Mouse (Mus musculus) mouse trophoblast stem cell (cell line): ENCODE results near the gene Gxylt2.

ENCODE experiments used
- in situ Hi-C, 2 experiments: fragments of 300-500 bp; cut with MseI, MboI; formaldehyde crosslinking; loops; 2 replicates in 1 of 2; 3 replicates in 1 of 2; pipeline ENCODE4 v1.15.1; 2025

Gene Gxylt2

DNA sequence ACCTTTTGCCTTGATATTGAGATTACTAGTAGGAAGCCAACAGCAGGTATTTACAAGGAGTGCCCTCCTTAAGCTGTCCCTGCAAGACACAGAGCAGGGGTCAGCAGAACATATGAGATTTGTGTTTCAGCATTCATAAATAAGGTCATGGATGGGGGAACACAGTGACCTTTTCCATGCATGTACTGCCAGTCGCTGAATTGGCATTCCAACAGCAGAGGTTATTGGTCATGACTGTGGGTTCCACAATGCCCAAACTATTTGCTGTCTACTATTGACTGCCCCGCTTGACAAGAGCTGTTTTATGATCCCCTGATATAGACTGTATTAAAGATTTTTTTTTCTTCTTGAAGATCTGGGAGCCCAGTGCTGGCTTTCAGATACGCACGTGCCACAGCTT, 95.2 kb downstream of the Gxylt2 start:
- in situ Hi-C loops: no loop called here

DNA sequence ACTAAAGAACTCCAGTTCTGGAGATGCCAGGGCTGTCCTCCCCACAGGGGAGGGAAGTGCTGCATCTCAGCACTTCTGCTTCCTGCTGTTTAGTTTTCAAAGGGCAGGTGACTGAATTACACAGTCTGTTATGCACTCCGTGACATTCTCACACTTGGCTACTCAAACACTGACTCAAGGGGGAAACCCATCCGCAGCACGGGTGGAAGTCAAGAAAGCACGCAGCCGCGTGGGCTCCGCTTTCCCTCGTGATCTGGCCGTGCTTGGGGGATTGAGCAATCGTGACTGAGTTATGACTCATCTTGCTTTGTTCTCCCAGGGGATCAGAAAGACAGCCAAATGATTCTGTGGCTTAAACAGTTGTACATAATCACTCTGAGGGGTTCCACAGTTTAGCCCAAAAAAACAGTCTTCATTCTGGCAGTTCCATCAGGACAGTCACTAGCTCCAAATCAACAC, 96.0 kb downstream of the Gxylt2 start:
- in situ Hi-C loops: no loop called here

DNA sequence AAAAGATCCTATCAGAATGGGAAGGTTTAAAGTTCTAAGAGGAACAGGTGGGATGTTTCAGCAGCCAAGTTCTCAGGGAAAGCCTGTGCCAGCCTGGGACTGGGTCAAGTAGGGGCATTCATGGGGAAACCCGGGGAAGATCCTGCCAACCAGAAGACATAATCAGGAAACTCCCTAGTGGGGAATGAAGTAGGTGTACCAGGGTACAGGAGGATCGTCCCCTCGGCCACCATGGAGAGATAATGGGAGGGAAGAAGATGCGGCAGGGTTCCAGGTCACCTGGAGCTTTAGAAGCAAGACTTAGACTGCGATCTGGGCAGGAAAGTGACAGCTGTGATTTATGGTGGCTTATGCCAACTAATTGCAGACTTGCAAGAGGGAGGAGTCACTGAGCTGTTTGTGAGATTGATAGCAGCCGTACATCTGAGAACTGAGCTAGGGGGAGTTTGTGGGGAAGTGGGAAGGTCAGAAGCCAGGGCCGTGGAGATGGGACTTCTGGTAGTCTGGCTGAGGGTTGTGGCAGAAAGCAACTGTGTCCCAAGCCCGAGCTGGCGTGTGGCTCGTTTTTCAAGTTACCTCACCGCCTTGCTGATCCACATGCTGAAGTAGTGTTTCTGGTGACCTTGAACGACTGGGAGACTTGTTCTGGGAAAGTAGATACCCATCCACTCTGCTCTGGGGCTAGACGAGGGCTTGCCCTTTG, 98.0 kb downstream of the Gxylt2 start:
- in situ Hi-C loops: no loop called here

DNA sequence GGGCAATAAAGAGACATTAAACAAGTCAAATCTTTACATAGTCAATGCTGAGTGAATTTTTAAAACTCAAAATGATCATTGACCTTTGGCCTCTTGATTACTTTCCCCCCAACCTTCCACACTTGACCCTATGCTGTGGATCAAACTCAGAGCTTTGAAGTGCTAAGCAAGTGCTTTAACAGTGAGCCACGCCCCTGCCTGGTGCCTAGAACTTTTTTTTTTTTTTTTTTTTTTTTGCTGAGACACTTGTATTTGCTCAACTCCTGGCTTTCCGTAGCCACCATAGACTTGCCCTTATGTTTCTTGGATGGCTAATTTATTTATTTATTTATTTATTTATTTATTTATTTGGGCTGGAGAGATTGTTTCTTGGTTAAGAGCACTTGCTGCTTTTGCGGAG, 98.7 kb downstream of the Gxylt2 start:
- in situ Hi-C loops: no loop called here

DNA sequence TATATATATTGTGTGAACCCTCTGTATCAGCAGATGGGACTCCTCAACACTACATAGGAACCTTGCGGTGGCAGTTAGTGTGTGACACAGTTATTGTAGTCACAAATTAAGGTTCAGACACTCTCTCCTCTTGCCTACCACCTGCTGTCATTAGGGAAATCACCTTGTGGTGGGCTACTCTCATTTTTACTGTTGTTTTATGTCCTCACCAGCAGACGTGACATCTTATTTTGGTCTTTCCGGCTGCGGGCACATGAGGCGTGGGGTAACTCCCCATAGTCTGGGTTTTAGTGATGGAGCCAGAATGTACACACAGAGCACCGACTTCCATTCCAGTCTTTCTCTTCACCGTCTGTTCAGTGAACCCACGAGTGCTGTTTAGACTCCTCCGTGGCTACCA, 102.7 kb downstream of the Gxylt2 start:
- in situ Hi-C loops: no loop called here

DNA sequence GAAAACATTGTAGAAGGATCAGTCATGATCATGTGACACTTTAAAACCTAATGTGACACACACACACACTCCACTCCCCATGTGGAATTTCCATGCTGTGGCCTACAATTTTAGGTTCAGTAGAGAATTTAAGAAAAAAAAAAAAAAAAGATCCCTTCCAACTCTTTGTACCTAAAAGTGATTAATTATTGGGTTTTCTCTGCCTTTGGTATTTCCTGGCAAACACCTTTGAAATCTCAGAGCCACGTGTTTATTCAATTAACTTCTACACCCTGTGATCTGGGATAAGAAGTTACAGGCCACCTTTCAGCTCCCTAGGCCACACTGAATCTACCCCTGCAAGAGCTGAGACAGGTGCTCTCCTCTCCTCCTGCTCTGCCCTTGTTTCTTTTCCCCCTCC, 103.2 kb downstream of the Gxylt2 start:
- in situ Hi-C loops: no loop called here

DNA sequence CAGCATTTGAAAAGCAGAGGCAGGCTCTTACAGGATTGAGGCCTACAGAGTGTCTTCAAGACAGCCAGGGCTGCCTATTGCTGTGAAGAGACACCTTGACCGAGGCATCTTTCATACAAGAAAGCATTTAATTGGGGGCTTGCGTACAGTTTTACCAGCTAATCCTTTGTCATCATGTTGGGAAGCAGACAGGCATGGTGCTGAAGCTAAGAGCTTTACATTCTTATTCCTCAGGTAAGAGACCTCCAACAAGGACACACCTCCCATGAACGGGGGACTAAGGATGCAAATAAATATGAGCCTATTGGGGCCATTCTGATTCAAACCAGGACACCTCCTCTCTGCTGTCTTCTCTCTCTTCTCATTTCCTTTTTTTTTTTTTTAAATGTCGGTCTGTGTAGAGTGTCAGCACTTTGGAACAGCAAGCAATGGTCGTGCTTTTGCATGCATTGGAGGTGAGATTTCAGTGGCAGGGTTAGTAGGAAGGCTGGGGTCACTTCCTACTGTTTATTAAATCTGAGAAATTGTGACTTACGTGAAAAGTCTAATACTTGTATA, 103.8 kb downstream of the Gxylt2 start:
- in situ Hi-C loops: no loop called here

DNA sequence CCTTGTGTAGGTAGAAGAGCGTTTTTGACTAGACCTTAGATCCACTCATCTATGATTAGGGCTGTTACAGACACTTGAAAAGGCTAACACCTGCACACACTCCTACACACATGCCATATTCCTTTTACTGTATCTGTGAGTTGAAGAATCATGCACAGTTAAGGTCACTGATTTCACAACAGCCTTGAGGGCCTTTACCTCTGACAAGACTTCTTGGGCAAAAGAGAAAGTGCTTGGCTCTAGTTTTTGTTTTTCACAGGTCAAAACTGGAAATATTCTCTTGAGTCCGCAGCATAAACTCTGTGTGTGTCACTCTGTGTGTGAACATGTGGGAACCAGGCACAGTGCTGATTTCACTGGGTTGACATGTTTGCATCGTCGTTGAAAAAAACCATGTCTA, 105.6 kb downstream of the Gxylt2 start:
- in situ Hi-C loops: no loop called here

DNA sequence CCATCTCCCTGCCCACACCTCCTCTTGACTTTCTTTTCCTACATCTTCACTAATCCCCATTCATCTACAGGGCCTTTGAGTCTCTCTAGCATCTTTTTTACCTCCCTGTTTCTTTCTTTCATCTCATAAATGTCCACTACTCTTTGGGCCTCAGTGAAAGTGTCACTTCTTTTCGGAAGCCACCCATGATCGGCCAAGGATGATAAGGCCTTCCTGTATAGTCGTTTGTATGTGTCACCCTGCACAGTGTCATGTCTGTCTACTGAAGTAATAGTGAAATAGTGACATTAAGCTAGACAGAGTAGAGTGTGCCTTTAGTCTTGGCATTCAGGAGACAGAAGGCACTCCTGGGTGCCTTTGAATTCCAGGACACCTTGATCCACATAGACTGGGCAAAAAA, 107.2 kb downstream of the Gxylt2 start:
- in situ Hi-C loops: no loop called here

DNA sequence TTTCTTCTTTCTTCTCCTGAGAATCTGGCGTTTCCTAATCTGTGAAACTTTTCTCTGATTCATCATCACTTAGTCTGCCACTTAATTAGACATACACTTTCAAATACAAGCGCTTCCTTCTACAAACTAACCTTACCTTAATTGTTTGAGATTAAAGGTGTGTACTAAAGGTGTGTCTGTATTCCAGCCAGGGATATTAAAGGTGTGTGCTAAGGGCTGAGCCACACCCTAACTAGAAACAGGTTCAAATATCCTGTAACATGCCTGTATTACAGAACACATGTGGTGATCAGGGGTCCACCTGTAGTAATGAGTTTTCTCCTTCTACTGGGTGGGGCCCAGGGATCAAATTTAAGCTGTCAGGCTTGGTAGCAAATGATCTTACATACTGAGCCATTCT, 116.8 kb downstream of the Gxylt2 start:
- in situ Hi-C loops: no loop called here

DNA sequence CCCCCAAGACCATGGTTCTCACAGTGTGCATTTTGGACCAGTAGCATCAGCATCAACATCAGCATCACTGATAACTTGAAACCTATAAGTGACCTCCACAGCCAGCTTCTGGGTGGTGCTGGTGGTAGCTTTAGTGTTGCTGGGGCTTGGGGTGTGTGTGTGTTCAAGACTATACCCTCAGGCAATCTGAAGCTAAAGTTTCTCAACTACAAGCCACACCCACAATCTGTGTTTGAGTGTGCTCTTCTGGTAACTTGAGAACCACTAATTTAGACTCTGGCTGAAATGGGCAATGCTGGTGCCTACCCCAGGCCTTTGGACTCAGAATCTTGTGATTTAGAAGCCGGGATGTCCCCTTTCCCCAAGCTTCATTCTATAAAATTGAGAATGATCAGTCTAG, 118.8 kb downstream of the Gxylt2 start:
- in situ Hi-C loops: no loop called here

DNA sequence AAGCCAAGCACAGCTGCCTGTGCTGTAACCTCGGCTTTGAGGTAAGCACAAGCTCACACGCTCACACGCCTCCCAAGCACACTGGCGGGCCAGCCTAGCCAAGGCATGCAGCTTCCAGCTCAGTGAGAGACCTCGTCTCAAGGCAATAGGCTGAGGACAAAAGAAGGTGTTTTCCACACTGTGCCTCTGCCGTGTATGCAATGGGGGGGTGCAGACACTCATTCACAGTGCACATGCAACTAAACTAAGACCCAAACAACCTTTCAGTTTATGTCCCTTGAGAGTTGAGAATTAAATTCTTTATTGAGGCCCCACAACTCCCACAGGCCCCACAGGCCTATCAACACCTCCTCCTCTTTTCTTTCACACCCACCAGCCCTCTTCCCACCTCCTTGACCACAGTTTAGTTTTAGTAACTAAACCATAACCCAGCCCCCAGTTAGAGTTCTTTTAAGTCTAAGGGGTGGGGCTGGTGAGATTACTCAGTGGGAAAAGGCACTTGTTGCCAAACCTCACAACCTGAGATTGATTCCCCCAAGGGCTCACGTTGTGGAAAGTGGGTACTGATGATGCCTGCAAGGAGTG, 119.9 kb downstream of the Gxylt2 start:
- in situ Hi-C loops: no loop called here

DNA sequence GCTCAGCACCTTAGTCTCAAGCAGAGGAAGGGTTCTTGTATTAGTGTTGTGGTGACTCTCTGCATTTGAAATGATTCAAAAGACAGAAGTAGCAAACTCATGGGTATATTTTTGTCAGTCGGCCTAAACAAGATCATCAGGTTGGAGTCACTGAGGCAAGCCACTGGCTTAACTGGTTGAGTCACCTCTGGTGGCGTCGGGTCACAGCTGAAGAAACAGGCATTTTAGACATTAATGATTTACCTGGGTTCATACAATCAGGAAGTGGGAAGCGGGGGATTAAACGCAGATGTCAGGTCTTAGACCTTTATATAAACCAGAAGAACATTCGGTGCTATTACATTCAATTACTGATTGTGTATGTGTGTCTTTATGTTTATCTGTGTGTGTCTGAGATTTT, 121.5 kb downstream of the Gxylt2 start:
- in situ Hi-C loops: no loop called here

DNA sequence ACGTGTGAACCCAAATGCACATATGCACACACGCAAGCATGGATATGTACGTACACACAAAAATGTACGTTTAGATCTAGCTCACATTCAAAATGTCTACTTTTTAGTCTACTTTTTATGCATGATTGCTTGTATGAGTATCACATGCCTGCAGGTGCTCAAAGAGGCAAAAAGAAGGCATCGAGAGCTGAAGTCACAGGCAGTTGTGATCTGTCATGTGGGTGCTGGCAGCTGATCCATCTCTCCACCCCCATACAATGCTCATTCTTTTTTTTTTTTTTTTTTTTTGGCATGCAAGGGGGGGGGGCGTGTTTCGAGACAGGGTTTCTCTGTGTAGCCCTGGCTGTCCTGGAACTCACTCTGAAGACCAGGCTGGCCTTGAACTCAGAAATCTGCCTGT, 124.0 kb downstream of the Gxylt2 start:
- in situ Hi-C loops: no loop called here

DNA sequence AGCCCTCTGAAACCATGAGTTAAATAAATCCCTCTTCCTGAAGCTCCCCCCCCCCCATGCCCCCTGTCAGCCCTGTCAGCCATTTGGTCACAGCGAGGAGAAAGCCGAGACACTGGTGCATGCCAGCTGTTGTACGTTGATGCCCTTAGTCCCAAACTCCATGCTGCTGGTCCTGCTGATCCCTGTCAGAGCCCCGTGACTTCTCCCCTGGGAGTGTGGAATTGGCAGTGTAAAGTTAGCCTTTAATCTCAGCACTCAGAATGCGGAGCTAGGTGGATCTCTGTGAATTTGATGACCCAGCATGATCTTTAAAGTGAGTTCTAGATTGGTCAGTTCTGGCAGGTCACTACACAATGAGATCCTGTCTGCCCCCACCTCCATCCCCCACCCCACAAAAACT, 125.2 kb downstream of the Gxylt2 start:
- in situ Hi-C loops: no loop called here

DNA sequence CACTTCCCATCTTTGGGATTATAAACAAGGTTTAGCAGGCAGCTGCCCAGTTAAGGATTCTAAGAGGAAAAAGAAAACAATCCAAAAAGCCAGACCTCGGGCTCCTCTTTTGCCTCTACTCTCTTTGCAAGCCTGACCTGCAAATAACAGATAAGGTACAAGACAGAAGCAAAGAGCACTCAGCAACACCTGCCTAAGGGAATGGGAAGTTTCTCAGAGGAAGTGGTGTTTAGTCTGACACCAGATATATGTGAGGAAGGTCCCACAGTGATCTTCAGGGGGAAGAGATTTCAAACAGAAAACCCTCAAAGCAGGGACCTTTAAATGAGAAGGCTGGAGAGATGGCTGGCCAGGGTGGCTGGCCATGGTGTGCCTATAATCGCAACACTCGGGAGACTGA, 126.7 kb downstream of the Gxylt2 start:
- in situ Hi-C loops: no loop called here

DNA sequence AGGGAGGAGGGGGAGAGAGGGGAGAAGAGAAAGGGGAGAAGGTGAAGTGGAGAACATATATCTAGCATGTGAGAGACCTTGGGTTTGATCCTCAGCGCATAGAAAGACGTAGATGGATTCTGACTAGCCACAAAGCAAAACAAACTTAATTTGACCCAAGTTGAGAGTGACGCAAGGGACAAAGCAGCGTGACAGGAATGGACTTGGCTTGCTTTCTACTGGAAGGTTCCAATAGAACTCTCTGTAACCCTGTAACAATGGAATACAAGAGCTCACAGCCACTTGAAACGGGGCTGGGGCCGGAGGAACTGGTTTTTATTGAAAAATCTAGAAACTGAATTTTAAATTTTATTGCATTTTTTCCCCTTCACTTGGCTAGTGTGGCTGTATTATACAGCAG, 127.2 kb downstream of the Gxylt2 start:
- in situ Hi-C loops: no loop called here

DNA sequence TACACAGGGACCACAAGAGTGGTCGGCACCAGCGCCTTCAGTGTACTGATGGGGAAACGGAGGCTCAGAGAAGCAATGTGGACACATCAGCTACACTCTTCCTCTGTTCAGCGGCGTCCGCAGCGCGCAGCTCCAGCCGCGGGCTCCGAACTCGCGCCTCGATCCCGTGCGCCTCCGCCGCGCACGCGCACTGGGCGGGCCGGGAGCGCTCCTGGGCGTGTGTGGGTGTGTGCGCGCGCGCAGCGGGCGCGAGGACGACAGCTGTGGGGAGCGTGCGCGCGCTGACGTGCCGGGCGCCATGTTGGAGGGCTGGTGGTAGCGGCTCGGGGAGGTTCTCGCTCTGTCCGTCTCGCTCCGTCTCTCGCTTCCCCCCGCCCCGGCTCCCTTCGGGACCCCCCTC, 128.8 kb downstream of the Gxylt2 start, which contains the start of gene Ppp4r2:
Gene Ppp4r2 (plus strand): TSS at position 268 of the 400 bp plus-strand sequence.
- in situ Hi-C loops: no loop called here

DNA sequence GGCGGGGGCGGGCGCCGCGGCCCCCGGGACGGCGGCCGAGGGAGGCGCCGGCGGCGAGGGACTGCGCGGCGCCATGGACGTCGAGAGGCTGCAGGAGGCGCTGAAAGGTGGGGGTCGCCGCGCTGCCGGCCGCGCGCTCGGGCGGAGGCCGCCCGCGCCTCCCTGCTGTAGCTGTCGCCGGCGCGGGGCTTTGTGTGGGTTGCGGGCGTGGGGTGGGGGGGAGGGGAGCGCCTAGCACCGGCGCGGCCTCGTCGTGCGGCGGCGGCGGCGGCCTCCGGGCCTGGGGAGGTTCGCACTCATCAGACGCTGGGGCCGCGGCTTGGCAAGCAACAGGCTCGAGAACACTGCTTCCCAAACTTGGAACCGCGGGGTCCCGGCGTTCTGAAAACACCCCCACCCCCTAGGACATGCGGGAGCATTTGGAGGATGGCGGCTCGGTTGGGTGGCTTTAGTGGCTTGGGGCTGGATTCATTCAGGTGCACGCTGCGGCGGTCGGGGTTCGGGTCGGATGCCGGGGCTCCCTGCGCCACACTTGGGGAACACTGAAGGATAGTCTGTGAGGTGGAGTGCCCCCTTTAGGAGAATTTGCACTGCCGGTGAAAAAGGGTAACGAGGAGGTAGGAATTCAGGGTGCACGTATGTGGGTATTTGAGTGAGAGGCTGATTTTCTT, 129.4 kb downstream of the Gxylt2 start:
- in situ Hi-C loops: no loop called here

DNA sequence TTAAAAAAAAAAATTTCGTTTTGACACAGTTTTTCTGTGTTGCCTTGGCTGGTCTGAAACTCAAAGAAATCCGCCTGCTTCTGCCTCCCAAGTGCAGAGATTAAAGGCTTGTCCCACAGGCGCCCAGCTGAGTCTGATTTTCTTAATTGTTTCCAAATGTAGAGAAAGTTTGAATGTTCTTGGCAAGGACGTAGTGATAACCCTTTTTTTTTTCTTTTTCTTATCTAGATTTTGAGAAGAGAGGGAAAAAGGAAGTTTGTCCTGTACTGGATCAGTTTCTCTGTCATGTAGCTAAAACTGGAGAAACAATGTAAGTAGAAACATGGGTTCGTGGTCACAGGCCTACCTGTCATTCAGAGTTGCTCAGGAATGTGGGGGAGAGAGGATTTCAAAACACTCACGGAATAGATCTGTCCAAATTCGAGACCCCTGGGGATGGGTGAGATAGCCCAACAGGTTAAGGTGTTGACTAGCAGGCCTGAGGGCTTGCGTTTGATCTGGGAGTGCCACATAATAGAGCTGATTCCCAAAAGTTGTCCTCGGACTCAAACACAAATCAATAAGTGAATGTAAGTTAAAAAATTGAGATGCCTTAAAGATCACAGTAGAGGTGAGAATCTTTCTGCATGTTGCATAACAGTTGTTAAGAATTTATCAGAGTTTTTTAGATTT, 130.1 kb downstream of the Gxylt2 start:
- in situ Hi-C loops: no loop called here

DNA sequence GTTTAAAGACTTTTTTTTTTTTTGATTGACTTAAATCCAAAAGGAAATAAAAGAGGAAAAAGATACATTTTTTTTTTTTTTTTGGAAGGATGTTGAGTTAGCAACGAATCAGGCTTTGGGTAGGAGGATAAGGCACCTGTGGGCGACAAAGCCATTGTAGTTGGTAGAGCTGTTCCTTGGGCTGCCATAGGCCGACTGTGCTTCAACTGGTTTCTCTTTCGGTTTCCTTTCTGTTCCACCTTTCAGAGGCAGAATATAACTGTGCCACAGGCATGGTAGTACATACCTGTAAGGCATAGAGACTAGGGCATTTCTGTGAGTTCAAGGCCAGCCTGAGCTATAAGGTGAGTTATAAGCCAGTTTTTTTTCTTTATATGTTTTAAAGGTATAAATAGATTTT, 140.5 kb downstream of the Gxylt2 start:
- in situ Hi-C loops: no loop called here

DNA sequence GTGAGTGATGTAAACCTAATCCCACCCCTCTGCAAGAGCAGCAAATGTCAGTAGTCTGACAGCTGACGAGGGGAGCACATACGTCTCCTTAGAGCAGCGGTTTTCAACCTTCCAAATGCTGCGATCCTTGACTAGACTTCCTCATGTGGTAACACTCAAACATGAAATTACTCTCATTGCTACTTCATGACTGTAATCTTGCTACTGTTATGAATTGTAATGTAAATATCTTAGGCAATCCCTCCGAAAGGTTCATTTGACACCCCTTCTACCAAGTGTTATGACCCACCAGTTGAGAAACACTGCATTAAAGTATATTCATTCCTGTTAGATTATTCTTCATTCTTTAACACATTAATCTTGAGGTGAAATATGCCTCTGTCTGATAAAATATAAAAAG, 142.7 kb downstream of the Gxylt2 start:
- in situ Hi-C loops: no loop called here
